Mouse (Mus musculus): ENCODE measurements around the gene Prh1. TPM values are rescaled to one million over a fixed set of nuclear protein-coding genes. Genes with fewer than 3 reads are reported as not detected.

Prh1 gene
- not detected in 2 replicates for polyA plus RNA-seq (2015; fragmentation: Nextera tagmentation; extraction: Ambion mirVana)

GRCm38 (mm10) chr6:132569509-132569908 is at the start of gene Prh1:
Prh1 (plus strand) TSS chr6:132569809.

GRCm38 (mm10) chr6:132595613-132596012 is 26.0 kb downstream of the Prh1 start, which contains the start of gene Prp2:
Prp2 (plus strand) TSS chr6:132595913.

Other genes starting within 250 kb of the Prh1 start
- gene Gm8882, start 205.7 kb upstream of the Prh1 start, polyA plus RNA-seq (2015; fragmentation: Nextera tagmentation; extraction: Ambion mirVana): not detected in 2 replicates
- gene Prp2, start 26.1 kb downstream of the Prh1 start, polyA plus RNA-seq (2015; fragmentation: Nextera tagmentation; extraction: Ambion mirVana): not detected in 2 replicates
- not detected in 2 replicates for gene A630073D07Rik, start 81.7 kb downstream of the Prh1 start, polyA plus RNA-seq (2015; fragmentation: Nextera tagmentation; extraction: Ambion mirVana)
- gene Tas2r120, start 87.1 kb downstream of the Prh1 start, polyA plus RNA-seq (2015; fragmentation: Nextera tagmentation; extraction: Ambion mirVana): not detected in 2 replicates
- gene Tas2r121, start 131.2 kb downstream of the Prh1 start, polyA plus RNA-seq (2015; fragmentation: Nextera tagmentation; extraction: Ambion mirVana): not detected in 2 replicates
- gene Tas2r122, start 142.1 kb downstream of the Prh1 start, polyA plus RNA-seq (2015; fragmentation: Nextera tagmentation; extraction: Ambion mirVana): not detected in 2 replicates
- gene Tas2r115, start 168.2 kb downstream of the Prh1 start, polyA plus RNA-seq (2015; fragmentation: Nextera tagmentation; extraction: Ambion mirVana): not detected in 2 replicates
- gene Tas2r124, start 184.9 kb downstream of the Prh1 start, polyA plus RNA-seq (2015; fragmentation: Nextera tagmentation; extraction: Ambion mirVana): not detected in 2 replicates
- gene Tas2r102, start 192.3 kb downstream of the Prh1 start, polyA plus RNA-seq (2015; fragmentation: Nextera tagmentation; extraction: Ambion mirVana): not detected in 2 replicates
- not detected in 2 replicates for gene Tas2r136, start 208.4 kb downstream of the Prh1 start, polyA plus RNA-seq (2015; fragmentation: Nextera tagmentation; extraction: Ambion mirVana)
- gene Tas2r117, start 233.0 kb downstream of the Prh1 start, polyA plus RNA-seq (2015; fragmentation: Nextera tagmentation; extraction: Ambion mirVana): not detected in 2 replicates